Mouse (Mus musculus): ENCODE data around the gene Eps15l1.
A peak's percentile ranks its signal among the peaks of the same experiment; 100 is the strongest.

DNA sequence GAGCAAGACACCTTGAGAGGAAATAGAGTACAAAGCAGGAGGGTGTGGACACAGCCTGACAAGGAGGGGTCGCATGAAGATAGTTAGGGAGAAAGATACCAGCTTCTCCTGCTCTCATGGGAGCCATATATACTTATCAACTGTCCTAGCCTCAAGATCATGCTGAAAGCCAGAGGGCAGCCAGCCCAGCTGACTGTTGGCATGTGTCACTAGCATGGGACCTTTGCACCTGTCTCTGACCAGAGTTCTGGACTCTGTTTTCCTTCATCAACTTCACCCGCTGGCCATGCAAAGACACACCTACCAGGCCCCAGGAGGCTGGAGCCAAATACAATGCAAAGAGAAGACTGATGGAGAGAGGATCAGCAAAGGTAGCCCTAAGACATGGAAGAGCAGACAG lies 48.0 kb upstream of the Eps15l1 start:
- TF ChIP-seq E2F4 (IDR thresholded peaks at IDR 0.05; ENCODE audit: insufficient read depth), result no peak
- peak; percentile 73 for TF ChIP-seq TCF3 (IDR thresholded peaks at IDR 0.05; ENCODE audit: insufficient read length, low read depth)
- TF ChIP-seq CEBPB (IDR thresholded peaks at IDR 0.05; ENCODE audit: insufficient read depth, poor library complexity, severe bottlenecking), result no peak
- TF ChIP-seq POLR2AphosphoS2 (IDR thresholded peaks at IDR 0.05; ENCODE audit: insufficient read length, low read depth), result no peak
- TF ChIP-seq USF1 (IDR thresholded peaks at IDR 0.05; ENCODE audit: low read depth), result no peak
- no peak for TF ChIP-seq POLR2A (IDR thresholded peaks at IDR 0.05; ENCODE audit: insufficient read length, low read depth)
- TF ChIP-seq SRF (IDR thresholded peaks at IDR 0.05; ENCODE audit: control insufficient read depth, insufficient read length, low read depth), result no peak
- TF ChIP-seq MAX (IDR thresholded peaks at IDR 0.05; ENCODE audit: low read depth), result no peak
- peak; percentile 76 to 89 (median 81) for TF ChIP-seq MYOD1 (IDR thresholded peaks at IDR 0.05; ENCODE audit: control insufficient read depth in 1 of 3, insufficient read length in 2 of 3, low read depth in 2 of 3)
- peak; percentile 72 to 92 (median 84) for TF ChIP-seq MYOG (IDR thresholded peaks at IDR 0.05; ENCODE audit: control insufficient read depth in 1 of 3, insufficient read depth in 1 of 3, insufficient read length in 2 of 3, low read depth in 2 of 3)
- peak; percentile 80 for TF ChIP-seq TCF12 (IDR thresholded peaks at IDR 0.05; ENCODE audit: insufficient read depth, poor library complexity, severe bottlenecking)
- TF ChIP-seq REST (IDR thresholded peaks at IDR 0.05; ENCODE audit: insufficient read depth, insufficient read length), result no peak
